Mouse (Mus musculus) brown adipose tissue, adult 24 weeks (tissue): ENCODE data around the gene Usp12. TPM values are rescaled to one million over a fixed set of nuclear protein-coding genes. Genes with fewer than 3 reads are reported as not detected.

ENCODE experiments used
- H3K27ac ChIP-seq: fragments of 200-500 bp; replicated peaks from 2 replicates; pipeline ENCODE4 v1.5.1; 2012; ENCODE audit warnings: low read depth, mild to moderate bottlenecking, low read length
- H3K4me1 ChIP-seq: fragments of 200-500 bp; 2 replicates; pipeline ENCODE4 v1.6.1; 2012; ENCODE audit warnings: low read length, mixed read lengths; ENCODE audit not compliant: control insufficient read depth, insufficient read depth, insufficient read length
- H3K4me3 ChIP-seq: fragments of 200-500 bp; 2 replicates; pipeline ENCODE4 v1.5.1; 2012; ENCODE audit warnings: low read depth, mild to moderate bottlenecking, low read length, moderate library complexity; ENCODE audit not compliant: insufficient read depth
- polyA plus RNA-seq: library from polyadenylated mRNA; stranded (reverse); fragments of >200 nt; gene quantifications from 2 replicates; pipeline ENCODE4 v1.2.4, GENCODE M21; 2012; ENCODE audit not compliant: missing spikeins, insufficient read depth, insufficient read length

Gene Usp12
- polyA plus RNA-seq, 1 experiment: 24.9 TPM

GRCm38 (mm10) chr5:146783891-146784290 lies 10.9 kb downstream of the Usp12 start:
- Histone ChIP-seq H3K4me3 (no peak overlapping the region), H3K27ac (no peak overlapping the region), H3K4me1 (peaks cover 30% of the 10 kb centered on the region)

- peaks cover 29% of the 10 kb centered on the region for H3K4me1 ChIP-seq
- H3K27ac ChIP-seq: no peak overlapping the region
- no peak overlapping the region for H3K4me3 ChIP-seq
These were observed 11.5 kb downstream of the Usp12 start for GRCm38 (mm10) chr5:146783300-146783699.

DNA sequence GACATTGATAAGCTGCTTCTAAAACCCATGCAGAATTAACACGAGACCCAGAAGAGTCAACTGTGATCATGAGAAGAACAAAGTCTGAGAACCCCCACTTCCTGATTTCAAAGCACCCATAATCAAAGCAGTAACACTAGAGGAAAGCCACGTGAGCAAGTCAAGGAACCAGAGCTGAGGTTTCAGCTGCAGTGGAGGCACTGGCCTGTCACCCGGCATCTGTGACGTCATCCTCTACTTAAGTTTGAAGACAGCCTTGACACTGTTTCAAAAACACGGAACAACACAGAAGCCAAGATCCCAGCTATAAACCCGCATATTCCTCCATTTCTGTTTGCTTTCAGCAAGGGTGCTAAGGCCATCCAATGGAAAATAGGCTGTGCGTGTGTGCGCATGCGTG lies 13.1 kb downstream of the Usp12 start:
- Histone ChIP-seq H3K4me1 (peaks cover 32% of the 10 kb centered on the region), H3K27ac (no peak overlapping the region), H3K4me3 (no peak overlapping the region)

DNA sequence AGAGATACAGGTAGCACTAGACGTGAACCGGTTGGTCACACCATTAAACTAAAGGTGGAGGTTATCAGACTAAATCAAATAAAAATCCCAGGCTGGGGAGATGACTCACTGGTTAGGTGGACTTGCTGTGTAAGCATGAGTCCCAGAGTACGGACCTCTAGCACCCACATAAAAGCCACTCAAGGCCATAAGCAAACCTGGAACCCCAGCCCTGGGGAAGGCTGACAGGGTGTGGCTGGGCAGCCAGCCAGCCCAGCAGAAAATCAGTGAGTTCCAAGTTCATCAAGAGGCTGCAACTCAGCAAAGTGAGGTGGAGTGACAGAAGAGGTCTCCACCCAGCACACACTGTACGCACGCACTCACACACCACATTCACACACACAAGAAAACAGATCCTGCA lies 14.9 kb downstream of the Usp12 start:
- Histone ChIP-seq H3K4me3 (no peak overlapping the region), H3K4me1 (peaks cover 28% of the 10 kb centered on the region), H3K27ac (no peak overlapping the region)

GRCm38 (mm10) chr5:146776988-146777639 lies 17.7 kb downstream of the Usp12 start:
- no peak overlapping the region; the same call in 1 of the 2 replicates for H3K27ac ChIP-seq
- H3K4me3 ChIP-seq: no peak overlapping the region

GRCm38 (mm10) chr5:146771982-146772381 lies 22.8 kb downstream of the Usp12 start:
- Histone ChIP-seq H3K27ac (peak overlapping the region; percentile 49; the same call in 1 of the 2 replicates), H3K4me3 (no peak overlapping the region), H3K4me1 (peaks cover 29% of the 10 kb centered on the region)

More at GRCm38 (mm10) chr5:146776988-146777639, 17.7 kb downstream of the Usp12 start:
- H3K4me1 ChIP-seq: peaks cover 37% of the 10 kb centered on the region

GRCm38 (mm10) chr5:146770002-146770848 lies 24.6 kb downstream of the Usp12 start:
- peak overlapping the region; percentile 50 for H3K27ac ChIP-seq
- no peak overlapping the region for H3K4me3 ChIP-seq
- H3K4me1 ChIP-seq: peaks cover 29% of the 10 kb centered on the region

GRCm38 (mm10) chr5:146765791-146766190 lies 29.0 kb downstream of the Usp12 start:
- H3K4me1 ChIP-seq: peaks cover 11% of the 10 kb centered on the region

GRCm38 (mm10) chr5:146759159-146759558 lies 35.6 kb downstream of the Usp12 start:
- H3K4me1 ChIP-seq: no peaks in the 10 kb centered on the region
- no peak overlapping the region for H3K4me3 ChIP-seq
- no peak overlapping the region for H3K27ac ChIP-seq

More at GRCm38 (mm10) chr5:146765791-146766190, 29.0 kb downstream of the Usp12 start:
- H3K4me3 ChIP-seq: no peak overlapping the region
- no peak overlapping the region for H3K27ac ChIP-seq

DNA sequence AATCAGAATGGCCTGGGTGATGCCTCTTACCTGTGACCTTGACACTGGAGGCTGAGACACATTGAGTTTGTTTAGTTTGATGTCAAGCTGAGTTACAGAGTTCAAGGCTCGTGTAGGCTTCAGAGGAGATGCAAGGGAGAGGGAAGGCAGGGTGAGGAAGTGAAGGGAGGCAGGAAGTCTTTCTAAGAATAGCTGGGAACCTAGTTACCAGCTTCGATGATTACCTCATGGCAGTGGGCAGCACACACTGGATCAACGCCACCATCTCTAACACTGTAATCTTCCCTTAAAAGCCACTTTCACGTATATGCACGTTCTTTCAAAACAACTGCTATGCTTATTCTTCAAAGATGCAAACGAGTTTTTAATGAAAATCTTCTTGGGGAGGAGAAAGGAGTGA lies 36.9 kb downstream of the Usp12 start:
- Histone ChIP-seq H3K4me3 (no peak overlapping the region), H3K27ac (no peak overlapping the region), H3K4me1 (no peaks in the 10 kb centered on the region)

DNA sequence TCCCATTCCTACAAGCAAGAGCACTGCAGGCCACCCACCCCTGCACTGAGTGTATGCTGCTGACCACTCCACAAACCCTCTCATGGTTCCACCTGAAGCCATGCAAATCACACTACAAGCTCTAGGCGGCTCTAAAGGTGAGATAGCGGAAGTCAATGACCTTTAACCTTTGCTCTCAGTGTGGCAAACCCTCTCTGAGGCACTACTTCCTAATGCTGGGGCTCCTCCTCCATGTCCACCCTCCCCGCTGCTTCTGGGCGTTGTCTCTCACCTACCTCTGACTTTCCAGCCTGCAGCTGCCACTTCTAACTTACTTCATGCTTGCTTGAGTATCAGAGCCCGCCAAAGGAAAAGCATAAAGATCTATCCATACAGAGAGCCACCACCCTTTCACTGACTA lies 37.5 kb downstream of the Usp12 start:
- no peak overlapping the region for H3K4me3 ChIP-seq
- no peak overlapping the region for H3K27ac ChIP-seq
- no peaks in the 10 kb centered on the region for H3K4me1 ChIP-seq

DNA sequence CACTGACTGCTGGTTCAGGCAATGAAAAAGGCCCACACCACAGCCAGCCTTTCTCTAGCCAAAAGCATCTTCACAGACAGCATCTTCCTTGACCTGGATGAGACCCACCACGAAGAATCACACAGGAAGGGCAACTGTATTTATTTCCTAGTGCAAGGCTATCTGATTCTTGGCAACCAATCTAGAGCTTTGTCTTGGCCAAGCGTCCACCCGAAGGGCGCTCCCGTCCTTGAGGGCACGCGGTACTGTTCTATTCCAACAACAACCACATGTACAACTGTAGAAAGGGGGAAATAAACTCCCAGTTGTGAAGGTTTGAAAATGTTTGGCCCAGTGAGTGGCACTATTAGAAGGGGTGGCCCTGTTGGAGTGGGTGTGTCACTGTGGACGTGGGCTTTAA lies 41.6 kb downstream of the Usp12 start:
- no peak overlapping the region for H3K27ac ChIP-seq
- peaks cover 2% of the 10 kb centered on the region for H3K4me1 ChIP-seq
- no peak overlapping the region for H3K4me3 ChIP-seq

DNA sequence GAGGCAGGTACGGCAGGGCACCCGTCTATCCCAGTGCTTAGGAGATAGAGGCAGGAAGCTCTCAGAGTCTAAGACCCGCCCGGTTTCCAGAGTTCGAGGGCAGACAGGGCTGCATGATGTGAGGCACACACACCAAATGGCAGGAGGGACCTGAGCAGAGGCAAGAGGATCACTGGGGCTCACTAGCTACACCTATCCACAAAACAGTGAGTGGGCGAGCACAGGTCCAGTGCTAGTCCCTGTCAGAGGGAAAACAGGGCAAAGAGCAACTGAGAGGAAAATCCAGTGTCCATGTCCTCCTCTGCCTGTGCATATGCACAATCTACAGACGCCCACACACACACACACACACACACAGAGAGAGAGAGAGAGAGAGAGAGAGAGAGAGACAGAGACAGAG lies 43.8 kb downstream of the Usp12 start:
- H3K27ac ChIP-seq: no peak overlapping the region
- no peak overlapping the region for H3K4me3 ChIP-seq
- peaks cover 2% of the 10 kb centered on the region for H3K4me1 ChIP-seq

DNA sequence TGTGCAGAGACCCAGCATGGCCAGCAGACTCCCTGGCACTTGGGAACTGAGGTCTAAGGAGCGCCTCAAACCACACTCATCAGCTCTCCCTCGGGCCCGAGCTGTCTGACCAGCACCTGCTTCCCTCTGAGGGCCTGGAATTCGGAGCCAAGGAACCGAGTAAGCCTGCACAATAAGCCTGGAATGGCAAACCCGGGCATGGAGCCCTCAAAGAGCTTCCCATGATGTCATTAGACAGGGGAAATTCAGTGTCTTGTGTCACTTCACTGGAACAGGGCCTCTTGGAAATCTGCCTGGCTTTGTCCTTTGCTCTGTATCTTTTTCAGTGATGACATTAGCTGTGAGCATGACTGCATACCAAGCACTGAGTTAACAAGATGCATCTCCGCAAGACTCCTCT lies 44.5 kb downstream of the Usp12 start:
- no peak overlapping the region for H3K27ac ChIP-seq
- H3K4me1 ChIP-seq: peaks cover 2% of the 10 kb centered on the region
- no peak overlapping the region for H3K4me3 ChIP-seq

- Histone ChIP-seq H3K4me1 (peaks cover 2% of the 10 kb centered on the region), H3K4me3 (no peak overlapping the region), H3K27ac (no peak overlapping the region)
These were observed 44.9 kb downstream of the Usp12 start for GRCm38 (mm10) chr5:146749857-146750256.
